Mouse (Mus musculus): Measurements from ENCODE around the gene Gm20503. TPM values are rescaled to one million over a fixed set of nuclear protein-coding genes. Genes with fewer than 3 reads are reported as not detected.

The Gm20503 gene
- total RNA-seq, 2 experiments from 2014 or later: 1.1 to 3.1 TPM

DNA sequence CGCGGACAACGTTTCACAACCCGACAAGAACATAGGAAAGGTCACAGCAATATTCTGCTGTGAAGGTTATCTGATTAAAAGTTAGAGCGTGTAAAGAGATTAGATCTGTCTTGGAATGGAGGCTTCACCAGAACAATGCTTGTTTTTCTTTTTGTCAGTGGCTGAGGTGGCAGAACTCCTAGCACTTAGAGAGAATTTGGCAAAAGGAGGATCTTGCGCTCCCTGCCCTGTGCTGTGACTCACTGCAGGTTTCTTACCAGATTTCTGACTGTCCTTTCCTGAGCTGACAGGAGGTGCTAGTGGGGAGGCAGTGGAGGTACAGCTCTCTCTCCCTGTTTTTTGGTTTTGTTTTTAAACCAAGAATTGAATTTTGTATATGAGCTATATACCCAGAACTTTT lies 4.0 kb downstream of the Gm20503 start:
- no peak for DNase-seq (ENCODE audit: low spot score in 2 of 2)

DNA sequence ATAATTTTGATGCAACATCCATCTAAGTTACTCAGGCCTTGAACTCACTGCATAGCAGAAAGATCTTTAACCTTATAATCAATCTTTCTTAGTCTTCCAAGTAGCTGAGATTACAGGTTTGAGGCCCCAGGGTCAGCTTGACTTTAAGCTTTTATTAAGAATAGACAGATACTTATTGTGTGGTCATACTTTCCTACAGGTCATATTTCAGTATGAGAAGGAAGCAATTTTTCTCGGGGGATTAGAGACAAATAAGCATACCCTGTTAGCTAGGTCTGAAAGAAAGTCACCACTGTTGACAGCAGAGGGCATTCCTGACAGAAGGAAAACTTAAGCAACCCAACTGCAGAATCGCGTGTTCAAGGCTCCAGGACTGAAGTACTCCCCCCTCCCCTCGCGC lies 5.0 kb downstream of the Gm20503 start:
- no peak for DNase-seq (ENCODE audit: low spot score in 2 of 2)

DNA sequence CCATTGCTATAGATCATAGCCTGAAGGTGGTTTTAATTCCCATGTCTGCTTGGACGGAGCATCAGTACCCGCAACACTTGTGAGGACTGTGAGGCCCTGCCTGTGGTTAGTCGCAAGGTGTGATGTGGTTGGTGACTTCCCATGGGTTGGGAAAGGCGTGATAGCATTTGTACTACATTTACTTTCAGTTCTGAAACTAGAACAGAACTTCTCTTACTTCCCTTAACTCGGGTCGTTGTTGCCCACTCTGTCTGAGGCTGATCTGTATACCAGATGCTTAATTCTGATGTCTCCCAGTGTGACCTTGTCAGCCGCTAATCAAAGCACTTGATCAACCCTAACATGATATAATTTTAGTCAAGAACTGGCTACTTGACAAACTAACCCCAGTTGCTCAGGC lies 6.2 kb downstream of the Gm20503 start:
- DNase-seq (ENCODE audit: low spot score in 2 of 2): no peak

DNA sequence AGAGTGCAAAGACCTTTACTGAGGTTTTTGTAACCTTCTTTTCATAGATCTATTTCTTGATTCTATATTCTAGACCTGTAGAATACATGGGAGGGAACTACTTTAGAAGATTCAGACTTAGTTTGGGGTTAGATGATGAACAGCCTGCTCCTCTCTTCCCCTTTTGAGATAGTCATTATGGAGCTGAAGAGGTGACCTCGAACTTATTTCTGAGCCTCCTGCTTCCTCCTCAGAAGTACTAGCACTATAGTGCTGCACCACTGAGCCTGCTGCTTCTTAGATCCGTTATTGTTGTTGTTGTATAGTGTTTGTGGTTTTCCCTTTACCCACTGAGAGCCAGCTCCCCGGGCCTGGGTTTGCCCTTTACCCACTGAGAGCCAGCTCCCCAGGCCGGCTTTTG lies 6.7 kb downstream of the Gm20503 start:
- no peak for DNase-seq (ENCODE audit: low spot score in 2 of 2)

DNA sequence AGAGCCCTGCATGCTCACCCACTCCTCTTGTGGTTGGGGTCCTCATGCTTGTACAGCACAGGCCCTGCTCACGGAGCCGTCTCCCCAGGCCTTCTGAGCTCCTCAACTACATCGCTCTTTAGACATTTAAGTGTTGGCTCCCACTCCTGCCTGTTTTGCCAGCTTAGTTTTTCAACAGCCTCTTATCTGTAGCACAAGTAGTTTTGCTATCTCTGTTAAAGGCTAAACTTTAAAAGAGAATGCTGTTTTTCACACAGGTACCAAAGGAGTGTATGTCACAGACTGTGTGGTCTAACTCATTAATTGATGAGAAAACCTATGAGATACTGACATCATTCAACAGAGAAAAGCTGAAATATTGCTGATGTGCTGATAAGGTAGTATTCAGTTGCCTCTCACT lies 8.4 kb downstream of the Gm20503 start:
- no peak for DNase-seq (ENCODE audit: low spot score in 2 of 2)

DNA sequence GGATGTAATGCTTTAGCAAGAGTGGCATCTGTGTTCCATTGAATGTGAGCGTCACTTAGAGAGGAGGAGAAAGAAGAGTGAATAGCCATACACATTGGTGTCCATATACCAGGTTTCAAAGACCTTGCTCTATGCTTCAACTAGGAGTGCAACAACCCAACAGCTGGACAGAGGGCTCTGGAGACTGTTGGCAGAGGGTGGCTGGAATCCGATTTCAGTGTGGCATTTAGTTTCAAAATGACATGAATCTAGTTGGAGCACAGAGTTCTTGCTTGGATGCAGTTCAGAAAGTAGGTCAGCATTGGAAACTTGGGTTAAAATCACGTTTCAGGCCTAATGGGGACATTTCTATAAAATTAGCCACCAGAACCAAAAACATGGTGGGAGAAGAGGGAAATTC lies 12.2 kb downstream of the Gm20503 start:
- no peak for DNase-seq (ENCODE audit: low spot score in 2 of 2)

DNA sequence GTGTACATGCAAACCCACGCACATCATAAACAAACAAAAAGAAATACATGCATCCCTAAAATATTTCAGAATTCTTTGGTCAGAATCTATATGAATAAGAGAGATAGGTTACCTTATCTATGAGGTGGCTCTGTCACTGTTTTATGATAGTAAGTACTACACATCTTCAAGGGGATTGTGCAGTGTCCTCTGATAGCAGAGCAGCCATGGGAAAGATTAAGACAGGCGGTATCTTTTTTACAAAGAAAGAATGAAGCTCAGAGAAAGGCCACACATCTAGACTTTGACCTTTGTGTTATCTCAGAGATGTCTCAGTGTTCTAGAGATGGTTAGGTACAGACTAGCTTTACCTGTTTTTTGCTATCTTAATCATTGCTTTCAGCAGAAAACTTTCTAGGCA lies 13.9 kb downstream of the Gm20503 start:
- no peak for DNase-seq (ENCODE audit: low spot score in 2 of 2)

DNA sequence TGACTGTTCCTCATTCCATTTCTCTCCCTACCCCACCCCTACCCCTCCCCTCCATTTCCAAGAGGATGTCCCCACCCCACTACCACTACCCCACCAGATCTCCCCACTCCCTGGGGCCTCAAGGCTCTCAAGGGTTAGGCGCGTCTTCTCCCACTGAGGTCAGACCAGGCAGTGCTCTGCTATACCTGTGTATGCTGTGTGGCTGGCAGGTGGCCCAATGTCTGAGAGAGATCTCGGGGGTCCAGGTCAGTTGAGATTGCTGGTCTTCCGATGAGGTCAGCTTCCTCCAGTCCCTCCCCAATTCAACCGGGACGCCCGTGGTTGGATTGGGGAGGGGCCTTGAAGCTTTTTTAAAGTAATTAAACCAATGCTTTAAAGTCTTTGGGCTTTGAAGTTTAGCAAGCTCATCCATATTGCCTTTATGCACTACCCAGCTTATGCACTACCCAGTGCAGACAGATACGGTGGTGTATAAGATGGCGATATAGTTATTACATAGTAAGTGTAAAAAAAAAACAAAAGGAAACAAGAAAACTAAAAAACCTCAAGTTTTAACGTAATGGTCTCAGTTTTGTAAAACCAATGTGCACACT lies 31.4 kb downstream of the Gm20503 start:
- DNase-seq (ENCODE audit: low spot score in 2 of 2): no peak

DNA sequence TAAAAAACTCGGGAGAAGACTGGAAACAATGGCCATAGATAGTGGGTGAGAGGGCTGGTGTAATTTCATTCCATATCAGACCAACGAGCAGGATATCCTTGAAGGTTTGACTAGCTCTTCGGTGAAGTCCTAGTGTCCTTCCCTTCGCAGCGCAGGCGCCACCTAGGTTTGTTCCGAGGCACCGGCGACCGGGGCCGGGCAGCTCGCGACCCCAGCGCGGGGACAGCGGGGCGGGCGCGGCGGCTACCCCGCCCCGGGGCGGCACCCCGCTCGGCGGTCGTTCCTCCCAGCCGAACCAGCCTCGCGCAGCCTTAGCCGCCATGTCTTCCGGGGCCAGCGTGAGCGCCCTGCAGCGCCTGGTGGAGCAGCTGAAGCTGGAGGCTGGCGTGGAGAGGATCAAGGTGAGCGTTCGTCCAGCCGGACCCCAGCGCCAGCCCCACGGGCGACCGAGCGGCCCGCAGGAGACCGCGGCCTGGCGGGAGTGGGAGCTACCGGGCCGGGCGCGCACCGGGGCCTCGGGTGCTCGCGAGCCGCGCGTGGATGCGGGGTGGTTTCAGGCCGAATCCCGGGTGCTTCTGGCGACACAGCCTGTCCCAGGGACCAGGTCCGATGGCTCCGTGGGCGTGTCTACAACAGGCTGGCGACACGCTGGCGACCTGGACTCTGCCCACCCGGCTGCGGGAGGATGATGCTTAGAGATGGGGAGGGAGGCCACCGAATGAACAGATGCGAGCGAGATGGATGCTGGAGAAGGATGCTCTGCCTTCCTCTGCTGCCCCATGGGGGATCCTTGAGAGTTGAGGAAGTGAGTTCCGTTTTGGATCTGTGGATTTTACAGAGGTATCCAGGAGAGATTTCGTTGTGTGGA lies 32.1 kb downstream of the Gm20503 start, which contains the start of gene Gng10:
TSS of gene Gng10 (plus strand) at position 171 of the 868 bp plus-strand sequence.
- peak; percentile 24 to 48 for DNase-seq (ENCODE audit: low spot score in 2 of 2)

DNA sequence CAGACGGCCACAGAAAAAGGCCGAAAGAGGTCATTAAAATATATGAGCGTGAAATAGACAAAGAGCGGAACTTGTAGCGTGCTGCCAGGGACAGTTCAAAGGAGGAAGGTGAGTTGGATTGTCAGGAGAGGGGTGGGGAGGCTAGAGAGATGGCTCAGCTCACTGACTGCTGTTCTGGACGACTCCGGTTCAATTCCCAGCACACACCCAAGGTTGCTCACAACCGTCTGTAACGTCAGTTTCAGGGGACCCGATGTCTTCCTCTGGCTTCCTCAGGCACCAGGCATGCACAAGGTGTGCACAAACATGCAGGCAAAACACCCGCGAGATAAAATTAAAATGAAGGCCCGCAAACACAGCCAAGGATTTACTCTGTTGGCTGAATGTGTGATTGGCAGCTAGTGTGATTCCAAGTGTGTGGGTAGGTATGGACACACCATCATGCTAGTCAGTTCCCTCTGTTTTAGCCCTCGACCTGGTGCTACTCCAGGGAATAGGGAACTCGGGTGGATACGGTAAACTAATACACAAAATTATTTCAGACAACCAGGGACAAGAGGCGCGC lies 32.9 kb downstream of the Gm20503 start:
- no peak for DNase-seq (ENCODE audit: low spot score in 2 of 2)

DNA sequence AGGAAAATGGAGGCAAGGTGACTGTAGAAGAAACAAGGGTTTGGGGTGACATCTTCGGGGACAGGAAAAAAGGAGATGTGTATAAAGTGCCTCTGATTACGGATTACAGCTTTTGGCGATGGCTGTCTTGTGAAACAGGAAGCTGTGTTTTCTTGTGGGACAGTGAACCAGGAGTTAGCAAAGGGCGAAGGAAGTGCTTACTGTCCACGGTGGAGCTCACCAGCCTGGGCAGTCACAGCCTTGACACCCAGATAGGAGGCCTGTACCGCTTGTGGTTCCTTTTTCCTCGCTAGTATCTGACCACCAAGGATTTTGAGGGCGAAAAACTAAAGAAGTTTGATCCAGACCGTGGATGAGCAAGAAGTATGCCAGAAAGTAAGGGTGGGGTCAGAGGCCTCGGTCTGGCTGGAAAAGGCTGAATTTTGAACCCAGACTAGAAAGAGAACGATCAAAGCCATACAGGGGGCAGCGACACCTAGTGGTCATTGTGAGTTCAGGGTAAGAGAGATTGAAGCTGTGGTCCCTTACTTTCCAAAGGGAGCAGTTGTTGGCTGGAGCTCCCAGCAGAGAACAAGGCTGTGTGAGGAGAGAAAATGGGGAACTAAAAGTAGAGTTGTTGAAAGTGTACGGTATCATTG lies 33.6 kb downstream of the Gm20503 start:
- DNase-seq (ENCODE audit: low spot score in 2 of 2): peak; percentile 23 to 58

DNA sequence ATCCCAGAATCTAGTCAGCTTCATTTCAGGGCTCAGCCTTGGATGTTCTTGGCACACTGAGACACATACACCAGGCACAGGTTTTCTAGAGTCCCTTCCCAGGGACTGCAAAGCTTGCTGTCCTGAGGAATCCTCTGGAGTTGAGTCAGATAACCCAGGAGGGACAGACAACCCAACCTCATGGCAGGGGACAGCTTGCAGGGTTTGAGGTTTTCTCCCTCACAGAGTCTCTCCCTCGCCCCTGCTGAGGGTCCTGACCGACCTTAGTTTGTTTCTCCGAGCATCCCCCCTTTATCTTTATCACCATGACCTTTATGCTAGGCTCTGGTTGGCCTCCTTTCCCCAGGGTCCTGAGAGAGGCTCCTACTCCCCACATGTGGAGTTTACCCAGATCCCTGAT lies 34.5 kb downstream of the Gm20503 start:
- no peak for DNase-seq (ENCODE audit: low spot score in 2 of 2)

DNA sequence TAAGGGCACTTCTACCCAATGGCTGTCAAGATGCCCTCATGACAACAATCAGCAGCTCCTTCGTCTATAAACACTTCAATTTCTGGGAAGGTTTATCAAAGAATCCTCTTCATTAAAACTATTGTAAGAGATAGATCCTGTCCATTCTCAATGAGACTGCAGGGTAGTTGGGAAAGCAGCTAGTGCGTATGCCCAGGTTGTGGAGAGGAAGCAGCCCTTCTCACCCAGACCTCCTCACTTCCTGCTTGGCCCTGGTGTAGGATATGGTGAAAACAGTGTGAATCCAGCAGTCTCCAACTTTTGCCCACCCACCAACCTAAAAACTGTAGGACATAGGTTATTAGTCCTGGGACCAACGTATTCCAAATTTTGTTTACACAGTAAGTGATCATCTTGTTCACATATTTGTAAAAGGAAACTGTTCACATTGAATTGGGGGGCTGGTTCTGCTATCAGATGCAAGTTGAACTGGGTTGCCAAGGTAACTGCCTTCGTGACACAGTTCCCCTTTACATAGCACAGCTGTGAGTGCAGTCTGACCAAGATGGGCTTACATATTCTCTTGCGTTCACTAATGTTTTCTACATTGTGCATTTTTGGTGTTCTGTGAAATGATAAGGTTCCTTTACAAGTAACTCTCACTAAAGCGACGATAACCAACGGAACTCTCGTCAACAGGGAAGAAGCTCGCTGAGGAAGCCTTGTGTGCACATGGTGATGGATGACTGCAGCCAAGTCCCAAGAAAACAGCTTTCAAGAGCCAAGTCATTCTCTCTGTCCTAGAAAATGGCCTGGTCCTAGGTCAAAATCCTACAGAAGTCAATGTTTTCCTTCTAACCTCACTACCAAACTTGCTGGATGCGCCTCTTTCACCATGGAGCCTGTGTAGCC lies 37.6 kb downstream of the Gm20503 start:
- no peak for DNase-seq (ENCODE audit: low spot score in 2 of 2)

DNA sequence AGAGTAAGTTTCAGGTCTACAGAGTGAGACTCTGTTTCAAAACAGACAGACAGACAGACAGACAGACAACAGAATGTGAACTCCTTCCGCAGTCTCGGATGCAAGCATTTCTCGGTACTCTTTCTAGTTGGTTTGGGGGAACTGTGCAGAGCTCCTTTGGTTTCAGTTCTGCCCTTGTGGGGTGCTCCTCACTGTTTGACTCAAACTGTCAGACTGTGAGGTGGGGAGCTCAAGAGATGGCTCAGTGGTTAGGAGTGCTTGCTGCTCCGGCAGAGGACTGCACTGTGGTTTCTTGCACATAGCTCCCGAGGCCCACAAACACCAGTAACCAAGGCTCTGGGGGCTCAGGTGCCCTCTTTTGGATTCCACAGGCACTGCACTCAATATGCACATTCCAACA lies 40.1 kb downstream of the Gm20503 start:
- no peak for DNase-seq (ENCODE audit: low spot score in 2 of 2)

DNA sequence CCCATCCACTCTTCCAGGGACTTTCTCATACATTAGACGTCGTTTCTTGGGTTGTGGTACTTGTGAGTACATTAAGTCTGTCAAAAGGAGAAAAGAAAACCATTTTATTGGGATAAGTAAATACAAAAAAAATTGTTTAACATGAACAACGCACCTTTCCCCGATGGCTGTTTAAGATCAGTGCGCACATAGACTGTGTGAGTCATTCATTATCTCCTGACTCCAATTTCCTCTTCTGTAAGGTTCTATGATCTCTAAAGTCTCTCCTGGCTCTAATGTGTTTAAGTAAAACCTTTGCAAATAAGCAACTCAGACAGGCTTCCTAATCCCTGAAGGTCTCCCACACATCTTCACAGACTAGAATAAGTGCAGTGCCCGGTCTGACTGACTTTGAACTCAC lies 40.9 kb downstream of the Gm20503 start:
- no peak for DNase-seq (ENCODE audit: low spot score in 2 of 2)

DNA sequence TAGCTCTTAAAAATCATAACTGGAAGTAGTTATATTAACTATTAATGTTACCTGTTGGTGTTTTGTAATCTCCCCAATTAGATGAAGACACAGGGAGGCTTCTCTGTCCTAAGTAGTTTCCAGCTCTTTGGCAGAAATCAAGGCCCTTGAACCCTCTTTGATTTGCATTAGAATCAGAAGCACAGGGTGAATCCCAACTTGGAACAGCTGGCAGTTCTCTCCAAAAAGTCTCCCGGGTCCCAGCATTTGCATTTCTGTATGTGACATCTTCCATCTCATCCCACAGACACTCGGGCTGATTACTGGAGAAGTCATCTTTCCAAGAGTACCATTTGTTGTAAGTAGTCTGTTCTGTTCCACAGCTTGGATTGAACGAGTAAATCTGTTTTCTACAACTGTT lies 44.2 kb downstream of the Gm20503 start:
- DNase-seq (ENCODE audit: low spot score in 2 of 2): no peak

DNA sequence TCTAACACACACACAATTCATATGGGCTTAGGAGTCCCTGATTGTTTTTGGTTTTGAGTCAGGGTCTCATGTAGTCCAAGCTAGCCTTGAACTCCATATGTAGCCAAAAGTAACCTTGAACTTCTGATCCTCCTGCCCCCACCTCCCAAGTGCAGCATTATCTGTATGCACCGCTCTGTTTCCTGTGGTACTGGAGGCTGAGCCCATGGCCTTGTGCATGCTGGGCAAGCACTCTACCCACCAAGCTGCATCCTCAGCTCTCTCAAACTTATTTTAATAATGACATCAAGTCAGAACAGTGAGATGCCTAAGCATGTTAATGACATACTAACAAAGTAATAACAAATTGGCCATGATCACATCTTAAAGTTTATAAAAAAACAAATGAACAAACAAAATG lies 48.1 kb downstream of the Gm20503 start:
- DNase-seq (ENCODE audit: low spot score in 2 of 2): no peak

DNA sequence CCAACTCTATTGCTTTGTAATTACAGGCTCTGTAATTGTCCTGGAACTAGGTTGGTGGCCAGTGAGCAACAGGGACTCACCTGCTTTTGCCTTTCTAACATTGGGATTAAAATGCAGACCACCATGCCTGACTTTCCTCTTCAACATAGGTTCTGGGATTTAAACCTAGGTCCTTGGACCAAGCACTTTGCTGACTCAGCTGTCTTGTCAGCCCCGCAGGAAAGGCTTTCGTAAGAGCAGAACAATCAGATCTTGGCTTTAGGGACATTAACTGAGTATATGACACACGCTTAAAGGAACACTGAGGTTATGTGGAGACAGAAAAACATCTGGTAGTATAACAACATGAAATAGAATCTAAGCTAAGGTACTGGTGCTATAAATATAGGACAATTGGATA lies 54.9 kb downstream of the Gm20503 start:
- no peak for DNase-seq (ENCODE audit: low spot score in 2 of 2)

DNA sequence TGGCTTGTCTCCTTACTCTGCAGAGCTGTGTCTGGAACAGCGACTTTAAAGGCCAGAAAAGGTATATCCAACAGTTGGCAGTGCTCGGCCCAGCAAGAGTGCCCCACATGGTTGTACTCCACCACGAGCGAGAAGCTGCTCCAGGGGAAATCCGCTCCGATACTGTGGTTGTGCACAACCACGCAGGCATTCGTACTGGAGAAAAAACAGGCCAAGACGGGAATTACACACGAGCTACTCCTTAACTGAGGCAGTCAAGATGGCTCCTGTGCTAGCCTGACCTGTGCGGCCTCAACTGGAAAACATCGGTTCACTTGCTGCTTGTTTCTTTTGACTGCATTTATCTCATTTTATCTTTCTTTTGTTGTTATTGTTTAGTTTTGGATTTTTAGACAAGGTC lies 59.5 kb downstream of the Gm20503 start:
- DNase-seq (ENCODE audit: low spot score in 2 of 2): no peak

DNA sequence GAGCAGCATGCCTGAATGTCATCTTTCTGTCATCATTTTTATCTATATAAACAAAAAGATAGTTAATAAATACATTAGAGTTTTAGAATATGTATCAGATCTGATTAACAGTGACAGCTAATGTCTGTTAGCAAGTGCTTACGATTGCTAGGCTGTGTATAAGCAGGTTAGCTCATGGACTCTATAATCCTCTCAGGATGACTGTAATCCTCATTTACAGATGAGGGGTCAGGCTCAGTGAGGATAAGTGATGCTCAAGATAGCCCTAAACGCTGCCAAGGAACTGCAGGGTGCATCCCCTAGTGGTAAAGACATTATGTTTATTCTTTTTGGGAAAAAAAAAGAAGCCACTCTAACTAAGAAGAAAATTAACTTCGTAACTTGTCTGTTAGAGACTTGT lies 66.3 kb downstream of the Gm20503 start:
- DNase-seq (ENCODE audit: low spot score in 2 of 2): no peak

DNA sequence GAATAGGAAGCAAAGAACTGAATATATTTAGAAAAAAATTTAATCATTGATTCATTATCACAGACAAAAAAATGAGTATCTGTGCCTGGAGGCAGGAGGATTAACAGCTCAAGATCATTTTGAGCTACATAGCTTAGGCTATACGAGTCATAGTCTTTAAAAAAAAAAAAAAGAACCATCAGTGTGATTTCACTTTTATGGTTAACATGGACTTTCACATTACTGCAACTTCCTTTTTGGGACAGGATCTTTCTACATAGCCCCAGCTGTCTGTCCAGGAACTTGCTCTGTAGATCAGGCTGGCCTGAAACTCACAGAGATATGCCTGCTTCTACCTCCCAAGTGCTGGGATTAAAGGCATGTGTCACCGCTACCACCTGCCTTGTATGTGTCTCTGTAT lies 80.4 kb downstream of the Gm20503 start:
- no peak for DNase-seq (ENCODE audit: low spot score in 2 of 2)

Measured in adrenal gland, postnatal 4 days (tissue).